In the genomic region with DNA sequence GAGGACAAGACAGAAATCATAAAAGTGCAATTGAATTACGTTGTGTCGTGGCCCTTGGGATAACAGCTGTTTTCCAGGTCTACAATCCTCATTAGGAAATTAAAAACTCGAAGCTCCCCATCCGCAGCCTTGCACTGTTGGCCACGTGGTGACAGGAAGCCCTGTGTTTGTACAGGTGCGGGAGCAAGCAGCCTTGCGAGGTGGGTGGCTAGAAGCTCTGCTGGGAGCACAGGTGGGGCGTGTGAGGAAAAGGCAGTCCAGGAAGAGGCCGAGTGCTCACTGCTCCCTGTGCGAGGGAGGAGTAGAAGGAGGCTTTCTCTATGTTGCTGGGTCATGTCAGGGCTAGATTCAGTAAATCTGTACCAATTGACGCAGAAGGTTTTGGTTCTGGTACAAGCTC, we compare ENCODE assay signal across 16 mouse cellular contexts. TPM values are rescaled to one million over a fixed set of nuclear protein-coding genes. Genes with fewer than 3 reads are reported as not detected.
DNase-seq lines count a peak whose midpoint lies in the region; ATAC-seq lines count a peak whose summit lies in the region.
"Had no signal": no experiment of that assay in that cellular context is flagged by ENCODE, and none has a peak within 500 bp of the region (broad histone marks: within the 10 kb centered on the region; RNA-seq: fewer than 3 reads in every experiment).

No protein-coding gene starts in this region.

- H3K36me3 ChIP-seq in stomach, embryonic 14.5 days (ENCODE audit: control insufficient read depth, insufficient read depth, low read length), result no peaks in the 10 kb centered on the region
- H3K36me3 ChIP-seq: heart, embryonic 10.5 days; liver, embryonic 12.5 days had no signal

- no peak overlapping the region for H3K4me3 ChIP-seq in stomach, embryonic 14.5 days (ENCODE audit: low read depth, low read length)
- H3K4me3 ChIP-seq: heart, embryonic 10.5 days; liver, embryonic 12.5 days; myocyte had no signal

- no peaks in the 10 kb centered on the region for H3K9me3 ChIP-seq in stomach, embryonic 14.5 days (ENCODE audit: control insufficient read depth, low read depth, low read length)
- H3K9me3 ChIP-seq: heart, embryonic 10.5 days; liver, embryonic 12.5 days had no signal

- ATAC-seq in stomach, embryonic 14.5 days (ENCODE audit: insufficient number of reproducible peaks, insufficient read depth, low FRiP score, low read depth), result peak; percentile 78
- no peak for ATAC-seq in frontal cortex, adult (ENCODE audit: low TSS enrichment)
- ATAC-seq: hindbrain, embryonic 16.5 days; liver, embryonic 12.5 days had no signal

- H3K4me1 ChIP-seq in stomach, embryonic 14.5 days (ENCODE audit: control insufficient read depth, insufficient read depth, low read length), result 0 out of 2 replicates have a peak, but pooled peaks cover 7% of the 10 kb centered on the region
- H3K4me1 ChIP-seq: heart, embryonic 10.5 days; liver, embryonic 12.5 days had no signal

- peak; percentile 11 to 41 for DNase-seq in kidney, postnatal 4 days
- no peak for DNase-seq in kidney, postnatal 36 days
- peak; percentile 11 for DNase-seq in embryo, embryonic 11.5 days (ENCODE audit: low read depth, low spot score)
- DNase-seq in forelimb bud, embryonic 11.5 days (ENCODE audit: low read depth, low spot score), result peak; percentile 49
- no peak for DNase-seq in cerebellum, postnatal 4 days (ENCODE audit: low spot score in 2 of 2)
- DNase-seq: cerebellum, postnatal 36 days; gastrocnemius, postnatal 36 days; heart, postnatal 14 days; right cerebral cortex, postnatal 14 days had no signal

- no peak overlapping the region for H3K9ac ChIP-seq in stomach, embryonic 14.5 days (replicated peaks; ENCODE audit: low read depth, low read length)
- H3K9ac ChIP-seq: liver, embryonic 12.5 days had no signal

- WGBS in stomach, embryonic 14.5 days, result 39% methylated on average over 11 of the region's 11 CpGs

- no peaks in the 10 kb centered on the region for H3K27me3 ChIP-seq in stomach, embryonic 14.5 days (ENCODE audit: control insufficient read depth, insufficient read depth, low read length)
- H3K27me3 ChIP-seq: liver, embryonic 12.5 days had no signal

- H3K27ac ChIP-seq in stomach, embryonic 14.5 days (ENCODE audit: low read length), result no peak overlapping the region
- H3K27ac ChIP-seq: heart, embryonic 10.5 days; liver, embryonic 12.5 days had no signal

- H3K4me2 ChIP-seq in stomach, embryonic 14.5 days (replicated peaks; ENCODE audit: low read depth, low read length), result no peak overlapping the region
- H3K4me2 ChIP-seq: liver, embryonic 12.5 days; midbrain, embryonic 11.5 days had no signal

RNA-seq across cellular contexts. Expression of gene Ercc6l2, which starts 49.0 kb away (rescaled TPM):
- polyA plus RNA-seq in stomach, embryonic 14.5 days (2014; fragmentation: Nextera tagmentation; extraction: Ambion mirVana), result 29.2 and 29.9 TPM in 2 replicates

Comparison
In these comparisons a context has a peak if more than half of its experiments do, and no peak if none do; other contexts are left out.
1. DNase-seq: peak in kidney, postnatal 4 days (2 of 2), embryo, embryonic 11.5 days (single experiment) and forelimb bud, embryonic 11.5 days (single experiment); none in kidney, postnatal 36 days (0 of 2) and cerebellum, postnatal 4 days (0 of 2).